Mouse (Mus musculus): Measurements from ENCODE around the gene Tmbim4. TPM values are rescaled to one million over a fixed set of nuclear protein-coding genes. Genes with fewer than 3 reads are reported as not detected.

Tmbim4 gene
- 10 to 100 TPM; 41.2 to 46.1 TPM for total RNA-seq (2021)

- intact Hi-C loops (cut with DNase I): loop anchor here (10.0 kb wide), 1 partner anchor 407 kb away; no protein-coding TSS in a partner anchor
- DNase-seq: peak; percentile 34
These were observed at the start of gene Tmbim4 for GRCm38 (mm10) chr10:120201131-120201921. Gene Tmbim4 (plus strand): TSS chr10:120201590.

- DNase-seq: no peak
- intact Hi-C loops (cut with DNase I): no loop called here
These were observed 49.7 kb upstream of the Tmbim4 start for GRCm38 (mm10) chr10:120151672-120152071.

DNA sequence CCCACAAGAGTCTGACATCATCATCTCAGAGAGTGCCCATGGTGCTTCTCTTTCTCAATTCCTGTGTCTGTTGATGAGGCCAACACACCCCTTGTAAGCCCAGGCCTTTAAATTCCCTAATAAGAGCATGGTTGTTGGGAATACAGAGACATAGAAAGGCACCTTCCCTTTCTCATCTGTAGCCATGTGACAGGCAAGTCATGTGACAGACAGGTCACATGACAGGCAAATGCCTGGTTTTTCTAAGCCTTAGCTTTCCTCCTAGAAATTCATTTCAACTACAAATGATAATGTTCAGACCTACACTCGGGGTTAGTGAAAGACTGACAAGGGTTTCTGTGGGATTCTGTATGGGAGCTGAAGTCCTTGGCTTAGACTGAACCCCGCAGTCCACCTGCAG lies 47.5 kb upstream of the Tmbim4 start:
- no peak for DNase-seq
- intact Hi-C loops (cut with DNase I): no loop called here

DNA sequence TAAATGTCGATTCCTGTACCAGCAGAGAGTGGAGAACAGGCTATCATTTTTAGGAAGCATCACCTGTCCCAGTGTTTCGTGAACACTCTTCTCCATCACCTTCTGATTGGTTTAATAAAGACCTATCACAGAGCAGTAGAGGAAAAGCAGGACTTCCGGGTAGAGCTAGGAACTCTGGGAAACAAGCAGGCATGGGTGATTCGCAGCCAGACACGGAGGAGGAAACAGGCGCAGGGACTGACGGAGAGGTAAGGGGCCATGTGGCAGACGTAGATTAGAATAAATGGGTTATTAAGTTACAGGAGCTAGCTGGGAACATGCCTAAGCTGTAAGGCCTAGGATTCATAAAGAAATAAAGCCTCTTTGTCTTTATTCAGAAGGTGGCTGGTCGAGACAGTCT lies 40.9 kb upstream of the Tmbim4 start:
- intact Hi-C loops (cut with DNase I): no loop called here
- no peak for DNase-seq

DNA sequence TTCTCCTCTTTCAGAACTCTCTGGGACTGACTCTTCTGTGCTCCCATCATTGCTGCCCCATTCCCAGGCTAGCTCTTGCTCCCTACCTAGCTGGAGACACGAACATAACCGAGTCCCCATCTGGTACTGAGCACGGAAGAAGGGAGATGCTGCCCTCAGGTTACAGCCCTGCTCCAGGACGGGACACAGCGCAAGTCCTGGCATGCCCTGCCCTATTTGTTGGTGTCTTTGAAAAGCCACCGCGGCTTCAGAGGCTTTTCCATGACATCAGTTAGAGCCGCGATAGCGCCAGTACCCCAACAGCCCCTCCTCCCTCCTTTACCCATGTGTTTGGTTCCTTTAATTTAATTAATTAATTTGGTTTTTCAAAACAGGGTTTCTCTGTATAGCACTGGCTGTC lies 38.5 kb upstream of the Tmbim4 start:
- no peak for DNase-seq
- intact Hi-C loops (cut with DNase I): no loop called here

DNA sequence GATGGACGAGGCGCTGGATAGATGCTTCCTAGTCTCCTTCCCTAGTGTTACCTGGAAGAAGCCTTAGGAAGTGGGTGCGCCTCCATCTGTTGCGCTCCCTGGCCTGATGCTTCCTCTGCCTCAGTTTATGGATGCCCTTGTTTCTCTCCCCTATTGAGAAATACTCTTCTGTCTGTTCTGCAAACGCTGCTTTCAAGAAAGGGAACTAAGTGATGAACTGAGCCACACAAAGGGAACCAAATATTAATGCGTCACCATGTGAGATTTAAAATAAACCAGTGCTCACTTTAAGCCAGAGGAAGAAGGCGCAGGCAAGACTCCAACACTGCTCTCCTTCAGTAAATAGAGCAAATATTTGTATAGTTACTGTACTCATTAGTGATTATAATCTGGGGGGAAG lies 37.9 kb upstream of the Tmbim4 start:
- no peak for DNase-seq
- intact Hi-C loops (cut with DNase I): no loop called here

DNA sequence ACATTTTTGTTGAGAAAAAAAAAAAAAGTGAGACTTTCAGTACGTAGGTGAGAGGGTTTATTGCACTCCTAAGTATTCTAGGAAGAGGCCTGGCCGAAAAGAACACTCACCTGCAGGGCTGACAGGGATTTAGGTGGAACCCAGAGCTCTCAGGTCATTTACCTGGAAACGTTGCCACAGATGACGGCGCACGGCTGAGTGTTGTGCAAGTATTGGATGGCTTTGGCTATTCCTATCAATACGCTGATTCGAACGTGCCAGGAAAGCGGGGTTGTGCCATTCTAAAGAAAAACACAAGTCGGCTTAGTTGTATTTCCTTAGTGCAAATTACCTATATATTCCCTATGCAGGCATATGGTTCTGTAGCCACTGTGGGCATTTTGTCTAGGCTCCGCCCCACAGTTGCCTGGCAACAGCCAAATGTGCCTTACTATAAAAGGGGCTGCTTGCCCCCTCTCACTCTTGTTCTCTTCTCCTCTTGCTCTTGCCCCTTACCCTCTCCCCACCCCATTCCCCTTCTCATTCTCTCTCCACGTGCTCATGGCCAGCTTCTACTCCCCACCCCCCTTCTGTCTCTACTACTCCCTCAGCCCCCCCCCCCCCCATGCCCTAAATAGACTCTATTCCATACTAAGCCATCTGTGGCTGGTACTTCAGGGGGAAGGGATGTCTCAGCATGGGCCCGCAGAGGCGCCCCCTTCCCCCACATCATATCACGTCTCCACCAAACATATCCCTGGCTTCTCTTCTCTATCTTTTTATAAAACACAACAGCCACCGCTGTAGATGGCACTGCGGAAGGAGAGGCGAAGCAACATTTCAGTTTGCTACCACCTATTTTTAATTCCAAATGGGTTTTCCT lies 36.2 kb upstream of the Tmbim4 start:
- DNase-seq: no peak
- intact Hi-C loops (cut with DNase I): no loop called here

GRCm38 (mm10) chr10:120165793-120166503 lies 35.4 kb upstream of the Tmbim4 start:
- intact Hi-C loops (cut with DNase I): no loop called here
- DNase-seq: no peak

DNA sequence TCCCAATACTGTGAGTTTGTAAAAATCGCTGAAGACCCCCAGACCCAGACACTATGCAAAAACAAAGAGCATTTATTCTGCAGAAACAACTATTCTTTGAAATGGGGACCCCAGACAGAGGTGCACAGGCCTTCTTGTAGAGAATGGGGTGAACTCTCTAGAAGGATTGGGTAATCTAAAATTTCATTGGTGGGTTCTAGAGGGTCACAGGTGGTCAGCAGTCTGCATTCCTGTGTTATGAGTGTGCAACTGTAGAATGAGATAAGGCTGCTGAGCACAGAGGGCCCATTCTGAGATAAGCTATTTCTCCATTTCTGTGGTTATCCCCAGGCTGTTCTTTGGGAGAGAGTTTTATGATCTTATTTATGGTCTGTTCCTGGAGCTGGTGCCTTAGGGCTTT lies 33.3 kb upstream of the Tmbim4 start:
- no peak for DNase-seq
- intact Hi-C loops (cut with DNase I): no loop called here

DNA sequence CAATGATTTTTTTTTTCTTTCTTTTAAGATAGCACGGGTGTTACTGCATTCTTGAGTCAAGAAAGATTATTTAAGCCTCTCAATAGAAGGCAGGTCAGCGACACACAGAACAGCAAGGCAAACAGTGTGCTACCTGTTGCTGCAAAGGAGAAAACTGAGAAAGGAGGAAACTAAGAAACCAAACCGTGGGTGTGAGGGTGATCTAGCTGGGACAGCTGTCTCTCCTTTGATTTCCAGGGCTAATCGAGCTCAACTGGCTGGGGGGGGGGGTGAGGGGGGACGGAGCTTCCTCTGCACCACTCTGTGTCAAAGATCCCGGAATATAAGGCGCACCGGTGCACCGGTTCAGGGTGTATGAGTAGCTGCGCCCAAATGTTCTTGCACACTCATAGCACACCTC lies 32.3 kb upstream of the Tmbim4 start:
- intact Hi-C loops (cut with DNase I): no loop called here
- no peak for DNase-seq

DNA sequence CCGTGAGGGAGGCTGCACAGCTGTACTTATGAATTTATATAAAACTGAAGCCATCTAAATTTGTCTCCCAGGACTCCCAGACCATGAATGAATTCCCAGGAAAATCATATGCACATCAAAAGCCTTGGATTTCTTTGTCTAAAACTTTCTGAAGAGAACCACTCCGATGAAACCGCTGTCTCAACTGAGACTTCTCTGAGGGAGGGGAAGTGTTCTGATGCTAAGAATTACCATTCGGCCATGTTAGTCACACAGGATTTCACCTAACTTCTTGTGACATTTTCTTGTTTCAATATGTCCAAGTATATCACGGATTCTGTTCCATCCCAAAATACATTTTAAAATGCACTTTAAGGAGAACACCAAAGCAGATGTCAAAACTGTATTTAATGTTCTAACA lies 31.5 kb upstream of the Tmbim4 start:
- no peak for DNase-seq

DNA sequence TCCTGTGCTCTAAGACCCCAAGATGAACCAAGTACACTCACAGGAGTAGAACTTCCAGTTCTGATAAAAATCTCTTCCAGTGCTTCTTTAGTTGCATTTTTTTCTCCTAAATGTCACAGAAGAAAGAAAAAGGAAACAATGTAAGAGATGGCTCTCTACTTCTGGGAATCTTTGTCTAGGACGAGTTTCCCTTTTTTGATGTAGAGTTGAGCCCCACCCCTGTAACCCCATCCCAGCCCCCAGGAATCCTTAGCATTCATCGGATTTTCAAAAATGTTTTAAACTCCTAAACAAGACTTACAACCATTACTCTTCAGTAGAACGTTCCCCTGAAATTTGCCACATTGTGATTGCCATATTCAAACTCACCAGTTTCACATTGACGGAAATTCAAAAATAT lies 31.1 kb upstream of the Tmbim4 start:
- DNase-seq: no peak
- intact Hi-C loops (cut with DNase I): no loop called here

More for the DNA sequence above, 31.5 kb upstream of the Tmbim4 start:
- intact Hi-C loops (cut with DNase I): no loop called here

DNA sequence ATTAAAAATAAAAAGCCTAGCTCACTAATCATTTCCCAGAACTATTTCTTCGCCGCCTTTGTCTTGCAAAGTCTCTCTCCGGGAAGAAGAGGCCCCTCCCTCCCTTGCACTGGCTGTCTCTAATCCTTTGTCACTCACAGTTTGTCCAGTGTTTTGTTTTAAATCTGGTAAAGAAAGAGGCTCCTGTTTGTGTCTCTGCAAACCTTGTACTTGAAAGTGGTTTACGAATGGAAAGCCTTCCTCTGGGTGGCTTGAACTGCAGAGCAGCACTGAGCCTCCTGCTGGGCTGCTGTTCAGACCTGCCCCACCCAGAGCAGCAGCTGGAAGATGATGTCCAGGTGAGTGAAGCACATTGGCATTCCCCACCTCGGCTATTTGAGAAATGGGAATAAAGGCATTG lies 30.1 kb upstream of the Tmbim4 start:
- intact Hi-C loops (cut with DNase I): no loop called here
- no peak for DNase-seq

DNA sequence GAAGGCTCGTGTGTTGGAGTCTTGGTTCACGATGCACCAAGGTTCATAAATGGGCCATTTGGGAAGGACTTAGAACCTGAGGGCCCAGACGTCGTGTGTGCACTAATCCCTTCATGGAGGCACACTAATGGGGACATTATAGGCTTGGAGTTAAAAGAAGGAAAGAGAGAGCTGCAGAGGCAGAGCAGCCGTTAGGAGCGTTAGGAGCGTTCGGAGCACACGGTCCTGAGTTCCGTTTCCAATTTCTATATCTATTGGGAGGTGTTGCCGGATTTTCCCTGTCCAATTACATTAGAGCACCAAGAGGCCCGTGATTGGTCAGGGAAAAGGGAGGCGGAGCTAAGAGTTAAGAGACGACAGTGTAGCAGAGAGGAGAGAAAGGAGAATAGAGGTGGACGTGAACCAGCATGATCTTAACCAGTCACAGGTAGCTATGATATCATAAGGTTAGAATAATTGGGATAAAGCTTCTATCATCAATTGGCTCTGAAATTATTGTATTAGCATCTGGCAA lies 27.1 kb upstream of the Tmbim4 start:
- intact Hi-C loops (cut with DNase I): no loop called here
- no peak for DNase-seq

GRCm38 (mm10) chr10:120182887-120183286 lies 18.5 kb upstream of the Tmbim4 start:
- no peak for DNase-seq
- intact Hi-C loops (cut with DNase I): no loop called here

DNA sequence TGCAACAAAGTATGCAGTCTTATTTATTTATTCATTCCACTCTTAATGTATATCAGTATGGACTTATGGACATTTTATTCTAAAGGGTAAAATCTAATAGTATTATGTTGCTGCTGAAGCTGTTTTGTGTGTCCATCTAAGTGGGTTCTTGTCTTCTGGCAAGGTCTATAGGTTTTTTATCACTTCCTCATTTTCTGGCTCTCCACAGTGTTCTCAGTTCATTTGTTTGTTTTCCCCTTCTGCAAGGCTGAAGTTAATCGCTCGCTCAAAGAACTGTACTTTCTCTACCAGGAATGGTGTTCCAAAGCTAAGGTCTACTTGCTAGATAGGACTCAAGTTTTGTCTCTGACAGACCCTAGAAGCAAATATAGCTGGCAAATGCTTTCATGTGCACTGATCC lies 18.0 kb upstream of the Tmbim4 start:
- intact Hi-C loops (cut with DNase I): no loop called here
- no peak for DNase-seq

GRCm38 (mm10) chr10:120188513-120188912 lies 12.9 kb upstream of the Tmbim4 start:
- no peak for DNase-seq
- intact Hi-C loops (cut with DNase I): no loop called here

DNA sequence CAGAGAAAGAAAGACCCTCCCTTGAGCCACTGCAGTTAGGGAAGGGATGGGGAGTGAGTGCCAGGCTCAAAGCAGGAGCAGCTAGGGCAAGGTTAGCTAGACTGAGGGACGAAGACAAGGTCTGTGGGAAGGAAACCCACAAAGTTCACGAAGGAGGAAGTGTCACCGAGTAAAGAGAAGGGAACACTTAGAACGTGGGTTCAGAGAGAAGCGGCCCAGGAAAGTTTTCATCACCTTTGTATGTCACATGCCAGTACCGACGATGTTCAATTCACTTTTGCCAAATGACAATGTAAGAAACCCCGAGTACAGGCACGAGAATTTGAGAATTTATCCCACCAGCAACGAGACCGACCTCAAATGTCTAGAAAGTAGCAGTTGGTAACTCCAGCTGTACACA lies 12.1 kb upstream of the Tmbim4 start:
- intact Hi-C loops (cut with DNase I): no loop called here

GRCm38 (mm10) chr10:120189782-120190181 lies 11.6 kb upstream of the Tmbim4 start:
- DNase-seq: no peak
- intact Hi-C loops (cut with DNase I): no loop called here

More for the DNA sequence above, 12.1 kb upstream of the Tmbim4 start:
- DNase-seq: no peak

- intact Hi-C loops (cut with DNase I): no loop called here
- DNase-seq: no peak
These were observed 10.2 kb upstream of the Tmbim4 start for GRCm38 (mm10) chr10:120191165-120191564.

DNA sequence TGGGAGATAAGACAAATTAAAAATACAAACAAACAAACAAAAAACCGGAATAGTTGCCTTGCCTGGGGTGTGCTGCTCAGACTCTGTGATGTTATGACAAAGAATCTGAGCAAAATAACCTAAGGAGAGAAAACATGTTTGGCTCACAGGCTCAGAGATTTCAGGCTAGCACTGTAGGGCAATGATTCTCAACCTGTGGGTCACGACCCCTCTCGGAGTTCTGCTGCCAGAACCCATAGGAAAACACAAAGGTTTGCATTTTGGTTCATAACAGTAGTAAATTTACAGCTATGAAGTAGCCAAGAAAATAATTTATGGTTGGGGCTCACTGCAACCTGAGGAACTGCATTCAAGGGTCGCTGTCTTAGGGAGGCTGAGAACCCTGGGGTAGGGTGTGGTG lies 9.1 kb upstream of the Tmbim4 start:
- DNase-seq: no peak
- intact Hi-C loops (cut with DNase I): no loop called here

All from left cerebral cortex, postnatal 4 days (tissue).